ENCODE assay signal across 16 mouse cellular contexts in genomic region chr7:136049587-136049930, GRCm38 (mm10).
DNase-seq lines count a peak whose midpoint lies in the region; ATAC-seq and TF ChIP-seq lines count a peak whose summit lies in the region.
"Had no signal": no experiment of that assay in that cellular context is flagged by ENCODE, and none has a peak within 500 bp of the region (broad histone marks: within the 10 kb centered on the region; RNA-seq: fewer than 3 reads in every experiment).

No protein-coding gene starts in this region.

- TF ChIP-seq EP300 in lung, postnatal 0 days (IDR thresholded peaks at IDR 0.05): no peak

- TF ChIP-seq CTCF in gastrocnemius, adult 2 months (IDR thresholded peaks at IDR 0.05): no peak
- TF ChIP-seq CTCF in lung, postnatal 0 days (IDR thresholded peaks at IDR 0.05): no peak

- no peaks in the 10 kb centered on the region for H3K27me3 ChIP-seq in lung, postnatal 0 days (replicated peaks; ENCODE audit: insufficient read depth, low read length)
- peaks cover 5% of the 10 kb centered on the region; the same call in 1 of the 2 replicates for H3K27me3 ChIP-seq in embryonic facial prominence, embryonic 12.5 days
- H3K27me3 ChIP-seq: forebrain, embryonic 15.5 days; liver, embryonic 12.5 days; lung, embryonic 15.5 days had no signal

- no peak overlapping the region for H3K4me2 ChIP-seq in lung, postnatal 0 days (replicated peaks; ENCODE audit: low read depth, low read length)
- H3K4me2 ChIP-seq in embryonic facial prominence, embryonic 12.5 days (replicated peaks): no peak overlapping the region
- H3K4me2 ChIP-seq: forebrain, embryonic 15.5 days; heart, embryonic 13.5 days; liver, embryonic 12.5 days; lung, embryonic 15.5 days had no signal

- H3K36me3 ChIP-seq in lung, postnatal 0 days (ENCODE audit: insufficient read depth, low read length): no peaks in the 10 kb centered on the region
- no peaks in the 10 kb centered on the region for H3K36me3 ChIP-seq in embryonic facial prominence, embryonic 12.5 days
- H3K36me3 ChIP-seq: forebrain, embryonic 15.5 days; heart, embryonic 13.5 days; liver, embryonic 12.5 days; lung, embryonic 15.5 days had no signal

- H3K9ac ChIP-seq in lung, postnatal 0 days (replicated peaks; ENCODE audit: low read depth): no peak overlapping the region
- H3K9ac ChIP-seq in embryonic facial prominence, embryonic 12.5 days: no peak overlapping the region
- H3K9ac ChIP-seq: forebrain, embryonic 15.5 days; heart, embryonic 13.5 days; liver, embryonic 12.5 days; lung, embryonic 15.5 days had no signal

- H3K4me1 ChIP-seq in lung, postnatal 0 days (ENCODE audit: insufficient read depth, low read depth, low read length): peaks cover 5% of the 10 kb centered on the region; the same call in 1 of the 2 replicates
- peaks cover 55% of the 10 kb centered on the region for H3K4me1 ChIP-seq in embryonic facial prominence, embryonic 12.5 days
- H3K4me1 ChIP-seq: liver, embryonic 12.5 days had no signal

- DNase-seq in gastrocnemius, adult 2 months: peak; percentile 23
- no peak for DNase-seq in gastrocnemius, postnatal 36 days
- DNase-seq in lung, postnatal 0 days (ENCODE audit: low spot score): no peak
- no peak for DNase-seq in lung, postnatal 10 days
- DNase-seq in kidney, postnatal 25 days: peak; percentile 47 to 56
- DNase-seq in frontal cortex, postnatal 36 days (ENCODE audit: low spot score in 2 of 2): no peak
- no peak for DNase-seq in left cerebral cortex, postnatal 14 days (ENCODE audit: low spot score in 2 of 2)
- DNase-seq: cerebellum, adult 18-20 months; right cerebral cortex, postnatal 25 days had no signal

- ATAC-seq in lung, postnatal 0 days: 0 out of 2 replicates have a peak, but pooled peaks have one; percentile 8
- no peak for ATAC-seq in embryonic facial prominence, embryonic 12.5 days (ENCODE audit: insufficient number of reproducible peaks, insufficient read depth, low FRiP score, low TSS enrichment)
- ATAC-seq: activated CD4-positive, CD25-positive, alpha-beta regulatory T cell, adult 4 months; forebrain, embryonic 15.5 days; liver, embryonic 12.5 days had no signal

- intact Hi-C loops in gastrocnemius, adult 2 months (cut with DNase I): no loop called here
- intact Hi-C loops in gastrocnemius, postnatal 36 days (cut with DNase I): no loop called here
- intact Hi-C loops in left cerebral cortex, postnatal 14 days (cut with DNase I): loop anchor here (5.0 kb wide), 1 partner anchor 197 kb away; no protein-coding TSS in a partner anchor

- no peak overlapping the region for H3K4me3 ChIP-seq in gastrocnemius, adult 2 months
- H3K4me3 ChIP-seq in lung, postnatal 0 days (ENCODE audit: low read depth, low read length): no peak overlapping the region
- no peak overlapping the region for H3K4me3 ChIP-seq in embryonic facial prominence, embryonic 12.5 days
- H3K4me3 ChIP-seq: forebrain, embryonic 15.5 days; heart, embryonic 13.5 days; liver, embryonic 12.5 days; lung, embryonic 15.5 days had no signal

- H3K9me3 ChIP-seq in lung, postnatal 0 days (ENCODE audit: low read length): no peaks in the 10 kb centered on the region
- H3K9me3 ChIP-seq in embryonic facial prominence, embryonic 12.5 days: no peaks in the 10 kb centered on the region
- H3K9me3 ChIP-seq: forebrain, embryonic 15.5 days; heart, embryonic 13.5 days; liver, embryonic 12.5 days; lung, embryonic 15.5 days had no signal

- 40% methylated on average over 4 of the region's 4 CpGs for WGBS in lung, postnatal 0 days
- 56% methylated on average over 4 of the region's 4 CpGs for WGBS in embryonic facial prominence, embryonic 12.5 days

- H3K27ac ChIP-seq in gastrocnemius, adult 2 months: no peak overlapping the region
- H3K27ac ChIP-seq in lung, postnatal 0 days (ENCODE audit: low read length): no peak overlapping the region
- peak overlapping the region; percentile 64; the same call in 1 of the 2 replicates for H3K27ac ChIP-seq in embryonic facial prominence, embryonic 12.5 days
- H3K27ac ChIP-seq: forebrain, embryonic 15.5 days; heart, embryonic 13.5 days; kidney, postnatal 0 days; liver, embryonic 12.5 days; lung, embryonic 15.5 days had no signal

Comparison
In these comparisons a context has a peak if more than half of its experiments do, and no peak if none do; other contexts are left out.
1. DNase-seq: peak in gastrocnemius, adult 2 months (single experiment) and kidney, postnatal 25 days (2 of 2); none in gastrocnemius, postnatal 36 days (0 of 2), lung, postnatal 0 days (single experiment), lung, postnatal 10 days (single experiment), frontal cortex, postnatal 36 days (0 of 2) and left cerebral cortex, postnatal 14 days (0 of 2).